In the genomic region with DNA sequence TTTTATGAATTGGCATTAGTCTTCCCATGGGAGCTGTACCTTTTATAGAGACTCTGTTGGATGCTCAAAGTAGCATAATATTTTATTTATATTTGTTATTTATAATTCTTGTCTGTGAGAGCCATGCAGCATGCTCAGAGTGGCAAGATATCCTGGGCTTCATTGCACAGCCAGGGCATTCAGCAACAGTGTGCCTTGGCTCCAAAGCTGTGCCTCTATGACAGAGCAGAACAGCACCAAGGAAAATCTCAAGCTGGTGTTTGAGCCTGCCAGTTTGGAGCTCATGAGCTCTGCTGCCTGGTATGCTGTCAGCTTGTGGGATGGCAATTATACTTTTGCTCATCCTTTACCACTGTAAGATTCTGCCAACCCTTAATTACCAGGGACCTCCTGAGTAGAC, we compare ENCODE assay signal across 18 mouse cellular contexts.
"Had no signal": no experiment of that assay in that cellular context is flagged by ENCODE, and none has a peak within 500 bp of the region (broad histone marks: within the 10 kb centered on the region; RNA-seq: fewer than 3 reads in every experiment).

No protein-coding gene starts in this region.

- H3K36me3 ChIP-seq: liver, embryonic 13.5 days; neural tube, embryonic 12.5 days; stomach, embryonic 15.5 days had no signal

- H3K9ac ChIP-seq: liver, embryonic 13.5 days; neural tube, embryonic 12.5 days; stomach, embryonic 15.5 days had no signal

- H3K4me2 ChIP-seq: liver, embryonic 13.5 days; midbrain, embryonic 11.5 days; neural tube, embryonic 12.5 days; stomach, embryonic 15.5 days had no signal

- H3K4me3 ChIP-seq: left cerebral cortex, adult 2 months; liver, embryonic 13.5 days; neural tube, embryonic 12.5 days; stomach, embryonic 15.5 days had no signal

- DNase-seq: kidney, adult 18-20 months; kidney, adult 9 months; kidney, postnatal 14 days; kidney, postnatal 4 days; layer of hippocampus, postnatal 36 days; liver, embryonic 13.5 days; lung, adult 2 months; lung, postnatal 14 days; lung, postnatal 4 days; midbrain, embryonic 14.5 days; spleen, adult 18-20 months; thymus, adult 2 months; thymus, postnatal 14 days; thymus, postnatal 4 days had no signal

- H3K9me3 ChIP-seq: liver, embryonic 13.5 days; neural tube, embryonic 12.5 days; stomach, embryonic 15.5 days had no signal

- H3K27me3 ChIP-seq: liver, embryonic 13.5 days; neural tube, embryonic 12.5 days; stomach, embryonic 15.5 days had no signal

- H3K4me1 ChIP-seq: liver, embryonic 13.5 days; neural tube, embryonic 12.5 days; stomach, embryonic 15.5 days had no signal

- H3K27ac ChIP-seq: left cerebral cortex, adult 2 months; liver, embryonic 13.5 days; neural tube, embryonic 12.5 days; stomach, embryonic 15.5 days had no signal
